8 mouse cellular contexts compared by ENCODE assay signal in genomic region chr8:44696066-44696853, GRCm38 (mm10).
DNase-seq lines count a peak whose midpoint lies in the region; ATAC-seq and TF ChIP-seq lines count a peak whose summit lies in the region.

No protein-coding gene starts in this region.

- H3K27ac ChIP-seq in heart, postnatal 0 days (ENCODE audit: low read depth) = peak overlapping the region; percentile 44; the same call in 1 of the 2 replicates
- no peak overlapping the region for H3K27ac ChIP-seq in thymus, adult 2 months (ENCODE audit: control insufficient read depth, insufficient read depth, low read length)

- H3K36me3 ChIP-seq in heart, postnatal 0 days (replicated peaks; ENCODE audit: control insufficient read depth, insufficient read depth, low read length) = no peaks in the 10 kb centered on the region
- no peaks in the 10 kb centered on the region for H3K36me3 ChIP-seq in thymus, adult 2 months (ENCODE audit: control insufficient read depth, insufficient read depth, low read length)

- H3K27me3 ChIP-seq in heart, postnatal 0 days (ENCODE audit: control insufficient read depth, insufficient read depth, low read length) = no peaks in the 10 kb centered on the region
- no peaks in the 10 kb centered on the region for H3K27me3 ChIP-seq in thymus, adult 2 months (ENCODE audit: control insufficient read depth, insufficient read depth, low read length)

- peak; percentile 78 for DNase-seq in left cerebral cortex, postnatal 4 days
- no peak for DNase-seq in left cerebral cortex, postnatal 36 days (ENCODE audit: low spot score in 2 of 2)
- DNase-seq in cerebellum, postnatal 25 days = peak; percentile 49 to 64
- no peak for DNase-seq in heart, postnatal 0 days (ENCODE audit: low spot score)
- peak; percentile 67 for DNase-seq in kidney, postnatal 14 days
- DNase-seq in retina, embryonic 14.5 days (ENCODE audit: low spot score) = peak; percentile 59
- DNase-seq in spleen, postnatal 14 days (ENCODE audit: low spot score in 2 of 2) = no peak
- DNase-seq in thymus, adult 2 months = no peak

- 35% methylated on average over 9 of the region's 9 CpGs for WGBS in heart, postnatal 0 days
- WGBS in thymus, adult 2 months = 49% methylated on average over 9 of the region's 9 CpGs

- H3K4me3 ChIP-seq in heart, postnatal 0 days (ENCODE audit: low read depth, low read length) = no peak overlapping the region
- no peak overlapping the region for H3K4me3 ChIP-seq in thymus, adult 2 months (ENCODE audit: control insufficient read depth, insufficient read depth, low read length)

- TF ChIP-seq EP300 in heart, postnatal 0 days (IDR thresholded peaks at IDR 0.05; ENCODE audit: low read depth) = no peak

- no peak for ATAC-seq in heart, postnatal 0 days (ENCODE audit: insufficient read depth, low read depth)

- no peak for TF ChIP-seq POLR2A in thymus, adult 2 months (IDR thresholded peaks at IDR 0.05; ENCODE audit: control insufficient read depth, extremely low read depth, insufficient read depth, low read length, poor library complexity)

- no peak for TF ChIP-seq CTCF in heart, postnatal 0 days (IDR thresholded peaks at IDR 0.05; ENCODE audit: low read depth)
- TF ChIP-seq CTCF in thymus, adult 2 months (IDR thresholded peaks at IDR 0.05; ENCODE audit: borderline replicate concordance, control insufficient read depth, extremely low read depth, insufficient read depth, low read length, poor library complexity) = no peak

- H3K9ac ChIP-seq in heart, postnatal 0 days (replicated peaks; ENCODE audit: low read depth, low read length) = no peak overlapping the region

- intact Hi-C loops in left cerebral cortex, postnatal 4 days (cut with DNase I) = no loop called here
- intact Hi-C loops in left cerebral cortex, postnatal 36 days (cut with DNase I) = no loop called here

- peaks cover 13% of the 10 kb centered on the region for H3K4me1 ChIP-seq in heart, postnatal 0 days (ENCODE audit: control insufficient read depth, insufficient read depth)
- no peaks in the 10 kb centered on the region for H3K4me1 ChIP-seq in thymus, adult 2 months (replicated peaks; ENCODE audit: control insufficient read depth, insufficient read depth, low read length)

- H3K9me3 ChIP-seq in heart, postnatal 0 days (replicated peaks; ENCODE audit: control insufficient read depth, low read length) = no peaks in the 10 kb centered on the region

- H3K4me2 ChIP-seq in heart, postnatal 0 days (ENCODE audit: low read depth, low read length) = no peak overlapping the region

Comparison
In these comparisons a context has a peak if more than half of its experiments do, and no peak if none do; other contexts are left out.
1. DNase-seq: peak in left cerebral cortex, postnatal 4 days (single experiment), cerebellum, postnatal 25 days (2 of 2), kidney, postnatal 14 days (single experiment) and retina, embryonic 14.5 days (single experiment); none in left cerebral cortex, postnatal 36 days (0 of 2), heart, postnatal 0 days (single experiment), spleen, postnatal 14 days (0 of 2) and thymus, adult 2 months (single experiment).